Mouse (Mus musculus) ES-E14 (cell line): ENCODE measurements at regions not wholly inside any gene's neighbourhood (a gene's known extent, or its start where the extent isn't known, plus 50 kb on each side); places are given as distances from the start of the nearest gene placed in this dataset.

ENCODE experiments used
- DNase-seq: peaks from one replicate; pipeline ENCODE4 v3.0.0-alpha.2; 2013; ENCODE audit warnings: low read depth, low spot score
- H3K27ac ChIP-seq: 2 replicates; pipeline ENCODE4 v1.5.1; 2012; ENCODE audit warnings: low read depth, mild to moderate bottlenecking, low read length, moderate library complexity, mixed read lengths; ENCODE audit not compliant: poor library complexity, insufficient read depth, severe bottlenecking
- H3K36me3 ChIP-seq: 2 replicates; pipeline ENCODE4 v1.6.1; 2012; ENCODE audit warnings: mild to moderate bottlenecking, low read length, moderate library complexity, mixed read lengths; ENCODE audit not compliant: control insufficient read depth, poor library complexity, insufficient read depth, severe bottlenecking
- H3K4me1 ChIP-seq, 2 experiments: fragments of 150-350 bp in 1 of 2; sonication (generic) in 1 of 2; 2 replicates each; pipeline ENCODE4 v1.6.1; 2012; ENCODE audit warnings: low read length in 2 of 2, mild to moderate bottlenecking in 1 of 2, mixed read lengths in 1 of 2; ENCODE audit not compliant: control insufficient read depth in 2 of 2, insufficient read depth in 2 of 2, poor library complexity in 1 of 2
- H3K4me3 ChIP-seq, 2 experiments: fragments of 150-350 bp in 1 of 2; sonication (generic) in 1 of 2; 2 replicates each; pipeline ENCODE4 v1.5.1; 2012; ENCODE audit warnings: low read length in 2 of 2, low read depth in 1 of 2, mild to moderate bottlenecking in 1 of 2, mixed read lengths in 1 of 2; ENCODE audit not compliant: insufficient read depth in 1 of 2, poor library complexity in 1 of 2, severe bottlenecking in 1 of 2
- H3K9ac ChIP-seq: 2 replicates; pipeline ENCODE4 v1.6.1; 2012; ENCODE audit warnings: low read depth, mild to moderate bottlenecking, low read length, mixed read lengths; ENCODE audit not compliant: poor library complexity, insufficient read depth, severe bottlenecking
- H3K9me3 ChIP-seq: fragments of 150-350 bp; sonication (generic); 2 replicates; pipeline ENCODE4 v1.6.1; 2012; ENCODE audit warnings: low read depth, mild to moderate bottlenecking, low read length; ENCODE audit not compliant: control insufficient read depth, insufficient read depth
- CHD2 ChIP-seq: IDR thresholded peaks from 2 replicates; pipeline ENCODE4 v1.6.1; 2014; ENCODE audit warnings: mild to moderate bottlenecking, low read depth, low read length, inconsistent platforms
- HCFC1 ChIP-seq: IDR thresholded peaks from 2 replicates; pipeline ENCODE4 v1.6.1; 2012; ENCODE audit warnings: low read length, inconsistent platforms, borderline replicate concordance; ENCODE audit not compliant: insufficient read depth
- MAFK ChIP-seq: IDR thresholded peaks from 2 replicates; pipeline ENCODE4 v1.6.1; 2014; ENCODE audit warnings: mild to moderate bottlenecking, low read depth, low read length, inconsistent platforms; ENCODE audit not compliant: insufficient read depth
- ZC3H11A ChIP-seq: IDR thresholded peaks from 2 replicates; pipeline ENCODE4 v1.6.1; 2012; ENCODE audit warnings: low read depth, mild to moderate bottlenecking, inconsistent platforms, low read length, borderline replicate concordance
- ZNF384 ChIP-seq: IDR thresholded peaks from 2 replicates; pipeline ENCODE4 v1.6.1; 2012; ENCODE audit warnings: low read depth, low read length, inconsistent platforms
- in situ Hi-C, 2 experiments: fragments of 600-800 bp; cut with MboI; formaldehyde crosslinking; loops; one replicate each; pipeline ENCODE4 v1.15.1; 2025; ENCODE audit warnings: low sequenced_read_pairs in 2 of 2, inconsistent platforms in 1 of 2; ENCODE audit not compliant: unreplicated experiment in 2 of 2

DNA sequence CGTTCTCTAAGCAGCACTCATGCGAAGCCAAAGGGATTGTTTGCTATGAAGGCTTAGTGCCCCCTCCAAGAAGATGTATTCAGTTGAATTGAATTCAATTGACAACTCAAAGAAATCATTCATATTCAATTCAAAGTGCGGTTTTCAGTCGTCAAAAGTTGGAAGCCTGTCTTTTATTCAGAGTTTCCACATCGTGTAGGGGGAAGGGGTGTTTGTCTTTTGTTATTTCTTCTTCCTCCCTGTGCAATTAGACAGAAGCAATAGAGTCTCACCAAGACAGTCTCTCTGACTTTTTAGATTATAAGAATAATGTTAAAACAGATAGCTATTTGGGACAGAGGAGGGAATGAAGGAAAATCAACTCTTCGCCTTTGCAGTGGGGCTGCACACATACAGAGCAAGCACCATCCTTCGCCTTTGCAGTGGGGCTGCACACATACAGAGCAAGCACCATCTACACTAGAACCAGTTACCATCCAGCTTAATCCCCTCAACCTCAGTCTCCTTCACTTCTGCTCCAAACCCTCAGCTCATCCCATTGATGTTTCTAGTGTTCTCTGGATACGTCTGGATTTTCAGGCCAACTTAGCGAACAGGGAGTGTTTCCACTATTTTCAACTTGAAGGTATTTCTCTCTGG, 246.7 kb downstream of the Fam49a start:
- no peak overlapping the region for H3K27ac ChIP-seq
- no peaks in the 10 kb centered on the region for H3K4me1 ChIP-seq

DNA sequence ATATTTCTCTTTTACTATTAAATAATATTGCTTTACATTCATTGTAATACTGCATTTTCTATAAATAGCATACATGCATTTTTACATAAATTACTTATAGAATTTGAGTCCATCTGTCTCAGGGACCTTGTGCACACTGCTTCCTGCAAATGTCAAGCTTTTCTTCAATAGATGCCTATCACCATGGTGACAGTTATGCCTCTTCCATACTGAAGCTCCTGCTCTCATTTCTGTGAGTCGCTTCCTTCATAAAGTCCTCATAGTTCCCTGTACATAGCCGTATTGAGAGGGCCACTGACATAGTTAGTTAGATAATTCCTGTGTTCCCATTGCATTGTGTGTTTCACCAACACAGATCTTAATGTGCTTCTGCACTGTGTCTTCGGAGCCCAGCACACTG, 244.7 kb downstream of the Fam49a start:
- Histone ChIP-seq H3K4me3 (no peak overlapping the region), H3K9me3 (no peaks in the 10 kb centered on the region), H3K4me1 (no peaks in the 10 kb centered on the region), H3K36me3 (no peaks in the 10 kb centered on the region), H3K9ac (no peak overlapping the region), H3K27ac (no peak overlapping the region)
- DNase-seq, result no peak
- TF ChIP-seq MAFK (no peak), ZC3H11A (no peak), ZNF384 (no peak), HCFC1 (no peak), CHD2 (no peak)
- in situ Hi-C loops, result no loop called here

More for the DNA sequence above, 246.7 kb downstream of the Fam49a start:
- TF ChIP-seq HCFC1 (no peak), ZC3H11A (no peak), MAFK (no peak), ZNF384 (no peak), CHD2 (no peak)
- DNase-seq, result no peak
- Histone ChIP-seq H3K36me3 (no peaks in the 10 kb centered on the region), H3K4me3 (no peak overlapping the region), H3K9ac (no peak overlapping the region), H3K9me3 (no peaks in the 10 kb centered on the region)
- in situ Hi-C loops, result no loop called here

DNA sequence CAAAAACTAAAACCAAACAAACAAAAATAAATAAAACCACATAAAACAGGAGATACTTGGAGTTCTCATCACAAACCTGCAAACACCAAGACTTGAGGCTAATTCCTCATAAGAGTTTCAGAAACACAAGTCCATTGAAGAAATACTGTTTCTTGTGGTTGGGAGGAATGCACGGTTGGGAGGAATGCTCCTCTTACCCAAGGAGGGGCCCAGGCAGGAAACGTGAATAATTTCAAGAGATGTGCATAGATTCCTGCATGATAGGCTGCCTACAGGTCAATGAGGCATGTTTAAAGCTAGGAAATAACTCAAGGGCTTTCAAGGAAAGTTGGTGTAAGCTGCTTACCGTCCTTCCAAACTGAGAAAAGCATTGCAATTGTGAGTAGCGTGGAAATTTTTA, 243.7 kb downstream of the Fam49a start:
- Histone ChIP-seq H3K9me3 (no peaks in the 10 kb centered on the region), H3K36me3 (no peaks in the 10 kb centered on the region), H3K4me1 (no peaks in the 10 kb centered on the region), H3K4me3 (no peak overlapping the region), H3K27ac (no peak overlapping the region), H3K9ac (no peak overlapping the region)
- in situ Hi-C loops, result no loop called here
- no peak for TF ChIP-seq HCFC1
- no peak for TF ChIP-seq ZC3H11A
- TF ChIP-seq MAFK, result no peak
- no peak for TF ChIP-seq CHD2
- TF ChIP-seq ZNF384, result no peak
- no peak for DNase-seq

DNA sequence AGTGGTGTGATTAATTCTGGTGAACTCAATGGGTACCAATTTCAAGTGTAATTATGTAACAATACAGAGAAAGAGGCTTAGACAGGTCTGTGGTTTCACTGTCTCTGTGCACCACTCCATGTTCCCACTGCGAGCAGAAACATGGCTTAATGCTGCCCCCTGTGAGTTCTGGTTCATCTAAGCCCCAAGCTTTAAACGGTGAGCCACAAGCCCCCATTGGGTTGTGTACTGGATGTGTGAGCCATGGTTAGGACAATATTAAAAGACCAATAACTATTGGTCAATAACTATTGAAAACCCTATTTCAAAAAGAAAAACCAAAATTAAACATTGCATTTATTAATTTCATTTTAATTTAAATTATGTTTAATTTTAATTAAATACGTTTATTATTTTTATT, 238.0 kb downstream of the Fam49a start:
- Histone ChIP-seq H3K4me1 (no peaks in the 10 kb centered on the region), H3K4me3 (no peak overlapping the region), H3K27ac (no peak overlapping the region), H3K9ac (no peak overlapping the region), H3K9me3 (no peaks in the 10 kb centered on the region), H3K36me3 (no peaks in the 10 kb centered on the region)
- TF ChIP-seq MAFK, result no peak
- no peak for TF ChIP-seq ZC3H11A
- TF ChIP-seq CHD2, result no peak
- TF ChIP-seq HCFC1, result no peak
- TF ChIP-seq ZNF384, result no peak
- no peak for DNase-seq
- in situ Hi-C loops, result no loop called here

DNA sequence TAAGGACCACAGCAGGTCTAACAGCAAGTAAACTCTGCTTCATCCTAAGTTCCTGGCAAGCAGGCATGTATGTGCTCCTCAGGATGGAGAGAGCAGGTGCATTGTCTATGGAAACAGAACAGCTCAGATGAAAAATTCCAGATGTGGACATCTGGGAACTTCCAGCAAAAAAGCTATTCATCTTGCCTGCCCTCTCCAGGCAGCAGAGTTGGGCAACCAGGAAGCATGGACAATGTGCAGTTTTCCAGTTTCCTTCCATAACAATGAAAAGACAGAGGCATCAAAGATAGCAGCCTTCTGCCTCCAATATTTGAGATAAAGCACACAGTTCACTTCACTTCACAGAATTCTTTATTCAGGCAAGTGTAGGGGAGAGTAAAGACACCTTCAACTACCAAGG, 236.7 kb downstream of the Fam49a start:
- Histone ChIP-seq H3K9me3 (no peaks in the 10 kb centered on the region), H3K36me3 (no peaks in the 10 kb centered on the region), H3K27ac (no peak overlapping the region), H3K4me3 (no peak overlapping the region), H3K4me1 (no peaks in the 10 kb centered on the region), H3K9ac (no peak overlapping the region)
- in situ Hi-C loops, result no loop called here
- no peak for DNase-seq
- TF ChIP-seq ZC3H11A (no peak), MAFK (no peak), ZNF384 (no peak), CHD2 (no peak), HCFC1 (no peak)
